Comparison of ENCODE assay signal across 24 mouse cellular contexts in the genomic region with DNA sequence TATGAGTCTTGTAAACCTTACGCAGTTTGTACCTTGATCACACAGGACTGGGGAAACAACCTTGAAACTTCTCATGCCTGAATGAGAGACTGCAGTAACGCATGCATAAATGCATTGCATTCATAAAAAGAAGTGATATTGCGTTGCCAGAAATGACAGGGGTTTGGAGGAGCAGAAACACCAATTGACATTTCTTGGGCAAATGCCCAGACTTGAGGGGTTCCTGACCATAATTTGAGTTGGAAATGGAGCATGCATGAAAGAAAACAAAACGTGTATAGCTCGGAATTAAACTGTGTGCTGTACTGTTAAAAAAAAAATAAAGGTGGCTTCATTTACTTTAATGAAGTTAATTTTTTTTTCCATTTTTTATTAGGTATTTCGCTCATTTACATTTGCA.
"Had no signal": no experiment of that assay in that cellular context is flagged by ENCODE, and none has a peak within 500 bp of the region (broad histone marks: within the 10 kb centered on the region; RNA-seq: fewer than 3 reads in every experiment).

No protein-coding gene starts in this region.

- H3K27ac ChIP-seq: heart, adult 2 months; heart, embryonic 13.5 days; heart, embryonic 15.5 days; hindbrain, embryonic 10.5 days; hindbrain, embryonic 12.5 days; hindbrain, embryonic 14.5 days; intestine, embryonic 15.5 days; layer of hippocampus, adult 2 months; limb, embryonic 13.5 days; limb, embryonic 15.5 days; liver, embryonic 12.5 days had no signal

- ATAC-seq: hindbrain, embryonic 16.5 days; inflammation-experienced regulatory T-cells, adult 6 months; intestine, embryonic 15.5 days; intestine, postnatal 0 days; liver, embryonic 12.5 days had no signal

- H3K4me3 ChIP-seq: heart, adult 2 months; heart, embryonic 13.5 days; heart, embryonic 15.5 days; hindbrain, embryonic 10.5 days; hindbrain, embryonic 12.5 days; intestine, embryonic 15.5 days; layer of hippocampus, adult 2 months; limb, embryonic 13.5 days; limb, embryonic 15.5 days; liver, embryonic 12.5 days had no signal

- DNase-seq: gastrocnemius, postnatal 14 days; gastrocnemius, postnatal 36 days; heart, adult 2 months; heart, postnatal 4 days; kidney, adult 18-20 months; kidney, adult 8-10 months; kidney, postnatal 10 days; kidney, postnatal 25 days; kidney, postnatal 4 days; left cerebral cortex, postnatal 4 days had no signal

- H3K9ac ChIP-seq: heart, embryonic 13.5 days; heart, embryonic 15.5 days; hindbrain, embryonic 12.5 days; hindbrain, embryonic 14.5 days; intestine, embryonic 15.5 days; limb, embryonic 13.5 days; limb, embryonic 15.5 days; liver, embryonic 12.5 days had no signal

- H3K4me2 ChIP-seq: heart, embryonic 11.5 days; heart, embryonic 13.5 days; heart, embryonic 15.5 days; hindbrain, embryonic 12.5 days; hindbrain, embryonic 14.5 days; intestine, embryonic 15.5 days; limb, embryonic 13.5 days; limb, embryonic 15.5 days; liver, embryonic 12.5 days had no signal

- H3K4me1 ChIP-seq: heart, embryonic 13.5 days; heart, embryonic 15.5 days; hindbrain, embryonic 10.5 days; hindbrain, embryonic 12.5 days; intestine, embryonic 15.5 days; liver, embryonic 12.5 days had no signal

- H3K36me3 ChIP-seq: heart, embryonic 13.5 days; heart, embryonic 15.5 days; hindbrain, embryonic 10.5 days; hindbrain, embryonic 12.5 days; intestine, embryonic 15.5 days; limb, embryonic 13.5 days; limb, embryonic 15.5 days; liver, embryonic 12.5 days had no signal

- H3K9me3 ChIP-seq: heart, embryonic 13.5 days; heart, embryonic 15.5 days; hindbrain, embryonic 10.5 days; hindbrain, embryonic 12.5 days; intestine, embryonic 15.5 days; limb, embryonic 13.5 days; limb, embryonic 15.5 days; liver, embryonic 12.5 days had no signal

- H3K27me3 ChIP-seq: heart, embryonic 13.5 days; heart, embryonic 15.5 days; hindbrain, embryonic 12.5 days; intestine, embryonic 15.5 days; limb, embryonic 13.5 days; limb, embryonic 15.5 days; liver, embryonic 12.5 days had no signal
